Mouse (Mus musculus): ENCODE data around the gene Dnajc11.

- TF ChIP-seq CTCF (IDR thresholded peaks at IDR 0.05; ENCODE audit: borderline replicate concordance, insufficient read depth, low read length) (no peak), POLR2A (IDR thresholded peaks at IDR 0.05; ENCODE audit: low read depth, low read length) (peak; percentile 77)
Observed at GRCm38 (mm10) chr4:151996173-151996950, 62.9 kb downstream of the Dnajc11 start, which contains the start of gene Phf13.
